Mouse (Mus musculus): ENCODE results near the gene Fam173b. TPM values are rescaled to one million over a fixed set of nuclear protein-coding genes. Genes with fewer than 3 reads are reported as not detected.

Fam173b gene
- total and polyA plus RNA-seq, 2 experiments from 2014 or later = 7.0 to 10.7 TPM

DNA sequence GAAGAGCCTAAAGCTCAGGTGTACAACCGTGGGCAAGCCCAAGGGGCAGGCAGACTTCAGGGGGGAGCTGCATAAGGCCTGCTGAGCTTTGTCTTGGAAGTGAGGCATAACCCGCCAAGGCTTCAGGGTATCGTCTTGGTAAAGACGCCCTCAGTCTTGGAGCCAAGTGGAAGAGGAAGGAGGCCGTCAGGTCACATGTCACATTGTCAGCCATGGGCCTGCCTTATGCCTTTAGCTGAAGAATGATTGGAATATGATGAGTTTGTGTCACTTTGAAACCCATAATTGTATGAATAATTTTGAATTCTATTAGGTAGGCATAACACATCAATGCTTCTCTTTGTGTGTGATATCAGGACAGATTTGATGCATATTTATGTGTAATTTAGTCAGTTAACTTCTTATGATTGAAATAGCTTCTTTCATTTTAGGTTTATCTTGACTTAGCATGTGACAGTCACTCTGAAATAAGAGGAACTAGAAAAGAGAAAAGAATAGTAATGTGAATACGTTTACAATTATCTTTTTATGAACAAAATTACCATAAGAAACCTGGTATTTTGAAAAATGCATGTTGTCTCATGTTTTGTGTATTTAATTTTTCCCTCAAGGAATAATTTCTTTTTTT lies 12.3 kb downstream of the Fam173b start:
- no peaks in the 10 kb centered on the region for H3K9me3 ChIP-seq (ENCODE audit: low read length)
- WGBS = 73% methylated on average over 6 of the region's 6 CpGs
- no peak overlapping the region for H3K27ac ChIP-seq (ENCODE audit: low read depth, low read length)
- H3K4me3 ChIP-seq (ENCODE audit: low read depth, low read length) = no peak overlapping the region
- no peak for TF ChIP-seq CTCF (IDR thresholded peaks at IDR 0.05; ENCODE audit: low read depth)
- H3K27me3 ChIP-seq (ENCODE audit: insufficient read depth, low read length) = no peaks in the 10 kb centered on the region
- H3K4me2 ChIP-seq (ENCODE audit: low read depth) = no peak overlapping the region
- peak; percentile 66; the same call in 1 of the 2 replicates for ATAC-seq
- H3K36me3 ChIP-seq (ENCODE audit: insufficient read depth) = peaks cover 13% of the 10 kb centered on the region
- DNase-seq = no peak
- no peaks in the 10 kb centered on the region for H3K4me1 ChIP-seq (ENCODE audit: insufficient read depth)
- no peak overlapping the region for H3K9ac ChIP-seq

DNA sequence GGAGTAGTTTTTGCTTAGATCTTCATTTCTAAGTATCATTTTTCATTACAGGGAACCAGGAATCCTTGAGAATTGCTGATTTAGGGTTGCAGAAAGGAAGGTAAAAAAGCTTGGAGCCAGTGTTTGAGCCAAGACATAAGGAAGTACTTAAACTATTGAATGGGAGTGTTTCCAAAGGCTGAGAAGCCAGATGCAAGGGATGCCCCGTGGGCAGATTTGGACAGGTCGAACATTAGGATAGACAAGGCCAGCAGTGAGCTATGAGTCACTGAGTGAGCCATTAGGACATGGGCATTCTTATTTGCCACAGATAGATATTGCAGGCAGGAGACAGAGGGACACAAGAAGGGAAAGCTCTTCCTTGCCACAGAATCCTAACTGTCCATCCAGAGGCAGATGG lies 13.0 kb downstream of the Fam173b start:
- Histone ChIP-seq H3K27ac (ENCODE audit: low read depth, low read length) (no peak overlapping the region), H3K9me3 (ENCODE audit: low read length) (no peaks in the 10 kb centered on the region), H3K9ac (no peak overlapping the region), H3K4me1 (ENCODE audit: insufficient read depth) (no peaks in the 10 kb centered on the region), H3K27me3 (ENCODE audit: insufficient read depth, low read length) (no peaks in the 10 kb centered on the region), H3K36me3 (ENCODE audit: insufficient read depth) (peaks cover 20% of the 10 kb centered on the region), H3K4me2 (ENCODE audit: low read depth) (no peak overlapping the region), H3K4me3 (ENCODE audit: low read depth, low read length) (no peak overlapping the region)
- TF ChIP-seq CTCF (IDR thresholded peaks at IDR 0.05; ENCODE audit: low read depth) = no peak
- 88% methylated on average over 2 of the region's 2 CpGs for WGBS
- ATAC-seq (no peak), DNase-seq (no peak)

DNA sequence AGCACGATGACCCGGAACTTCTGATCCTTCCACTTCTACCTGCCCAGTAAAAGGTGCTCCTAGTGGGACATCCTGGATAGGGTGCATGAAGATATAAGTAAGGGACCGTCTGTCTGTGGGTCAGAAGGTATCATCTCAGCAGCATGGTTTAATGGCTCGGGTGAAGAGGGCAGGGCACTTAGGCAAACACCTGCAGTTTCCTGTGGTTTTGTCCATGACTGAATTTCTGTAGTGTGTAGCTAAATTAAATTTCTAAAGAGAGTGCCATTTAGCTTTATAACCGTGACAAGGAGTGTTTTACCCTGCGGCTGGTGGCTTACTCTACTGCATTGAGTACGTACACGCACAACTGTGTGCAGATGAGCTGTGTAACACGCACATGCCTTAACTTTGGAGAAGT lies 15.6 kb downstream of the Fam173b start:
- Histone ChIP-seq H3K9me3 (ENCODE audit: low read length) (no peaks in the 10 kb centered on the region), H3K27me3 (ENCODE audit: insufficient read depth, low read length) (no peaks in the 10 kb centered on the region), H3K36me3 (ENCODE audit: insufficient read depth) (peaks cover 20% of the 10 kb centered on the region), H3K4me1 (ENCODE audit: insufficient read depth) (no peaks in the 10 kb centered on the region), H3K4me2 (ENCODE audit: low read depth) (no peak overlapping the region), H3K4me3 (ENCODE audit: low read depth, low read length) (no peak overlapping the region), H3K27ac (ENCODE audit: low read depth, low read length) (no peak overlapping the region), H3K9ac (no peak overlapping the region)
- no peak for TF ChIP-seq CTCF (IDR thresholded peaks at IDR 0.05; ENCODE audit: low read depth)
- ATAC-seq = no peak
- WGBS = 94% methylated on average over 9 of the region's 9 CpGs
- DNase-seq = no peak

DNA sequence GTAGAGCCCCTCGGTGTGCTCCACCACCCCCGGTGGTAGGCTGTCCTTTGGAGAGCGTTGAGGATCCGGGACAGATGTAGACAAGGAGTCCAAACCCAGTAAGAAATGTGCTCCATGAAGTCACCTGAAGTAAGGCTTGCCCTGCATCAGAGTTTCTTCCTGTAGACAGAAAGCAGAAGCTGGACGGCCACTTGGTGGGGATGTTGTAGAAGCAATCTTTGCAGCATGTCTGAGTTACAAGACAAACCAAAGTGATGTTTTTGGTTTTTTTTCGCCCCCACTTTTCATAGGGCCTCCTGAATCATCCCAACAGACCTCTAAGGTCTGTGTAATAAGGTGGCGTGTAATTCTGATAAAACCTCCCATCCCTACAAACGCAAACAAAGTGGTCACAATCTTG lies 17.9 kb downstream of the Fam173b start:
- H3K4me3 ChIP-seq (ENCODE audit: low read depth, low read length) = no peak overlapping the region
- H3K27ac ChIP-seq (ENCODE audit: low read depth, low read length) = no peak overlapping the region
- H3K27me3 ChIP-seq (ENCODE audit: insufficient read depth, low read length) = no peaks in the 10 kb centered on the region
- no peak; the same call in 1 of the 2 replicates for ATAC-seq
- peak; percentile 65 for TF ChIP-seq CTCF (IDR thresholded peaks at IDR 0.05; ENCODE audit: low read depth)
- no peak overlapping the region for H3K4me2 ChIP-seq (ENCODE audit: low read depth)
- 93% methylated on average over 8 of the region's 8 CpGs for WGBS
- DNase-seq = peak; percentile 54
- H3K9me3 ChIP-seq (ENCODE audit: low read length) = no peaks in the 10 kb centered on the region
- peaks cover 20% of the 10 kb centered on the region for H3K36me3 ChIP-seq (ENCODE audit: insufficient read depth)
- H3K4me1 ChIP-seq (ENCODE audit: insufficient read depth) = no peaks in the 10 kb centered on the region
- H3K9ac ChIP-seq = no peak overlapping the region

DNA sequence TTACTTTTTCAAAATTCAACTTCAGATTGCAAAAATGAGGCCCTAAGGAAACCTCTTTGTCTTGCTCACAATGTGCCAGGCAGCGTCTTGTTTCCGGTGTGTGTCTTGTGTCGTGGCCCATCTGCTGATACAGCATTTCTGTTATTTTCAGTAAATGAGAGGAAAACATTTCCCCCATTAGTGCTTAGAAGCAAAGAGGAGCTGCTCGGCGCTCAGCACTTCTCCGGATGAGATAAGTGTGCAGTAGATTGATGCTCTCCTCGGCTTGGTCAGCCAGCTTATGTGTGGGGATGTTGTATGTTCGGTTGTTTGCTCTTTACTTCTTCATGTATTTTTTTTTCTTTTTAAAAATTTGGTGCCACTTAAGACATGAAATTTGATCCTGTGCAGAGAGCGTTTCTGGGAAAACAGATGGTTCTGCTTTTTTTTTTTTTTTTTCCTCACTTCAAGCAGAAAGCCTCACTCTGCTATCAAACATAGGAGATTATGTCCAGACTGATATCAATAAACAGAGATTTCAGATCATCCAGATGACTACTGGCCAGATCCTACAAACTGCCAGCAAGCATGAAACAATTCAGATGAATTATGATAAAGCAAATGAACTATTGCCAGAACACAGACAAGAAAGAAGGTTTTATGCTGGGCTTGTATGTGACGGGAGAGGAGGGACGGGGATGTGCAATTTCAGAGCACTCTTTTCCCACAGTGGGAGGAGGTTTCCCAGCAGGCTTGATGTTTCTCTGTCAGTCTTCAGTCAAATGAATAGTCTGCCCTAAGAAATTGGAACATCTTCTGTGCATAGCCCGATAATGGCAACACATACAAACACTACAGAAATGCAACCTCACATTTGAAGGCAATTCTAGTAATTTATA lies 25.9 kb downstream of the Fam173b start:
- TF ChIP-seq CTCF (IDR thresholded peaks at IDR 0.05; ENCODE audit: low read depth) = no peak
- DNase-seq (peak; percentile 55), ATAC-seq (peak; percentile 67)
- no peaks in the 10 kb centered on the region for H3K9me3 ChIP-seq (ENCODE audit: low read length)
- H3K4me1 ChIP-seq (ENCODE audit: insufficient read depth) = peaks cover 12% of the 10 kb centered on the region; the same call in 1 of the 2 replicates
- H3K4me2 ChIP-seq (ENCODE audit: low read depth) = no peak overlapping the region
- H3K27me3 ChIP-seq (ENCODE audit: insufficient read depth, low read length) = no peaks in the 10 kb centered on the region
- no peak overlapping the region for H3K4me3 ChIP-seq (ENCODE audit: low read depth, low read length)
- H3K27ac ChIP-seq (ENCODE audit: low read depth, low read length) = peak overlapping the region; percentile 24; the same call in 1 of the 2 replicates
- H3K36me3 ChIP-seq (ENCODE audit: insufficient read depth) = no peaks in the 10 kb centered on the region
- no peak overlapping the region for H3K9ac ChIP-seq
- WGBS = 18% methylated on average over 12 of the region's 12 CpGs

DNA sequence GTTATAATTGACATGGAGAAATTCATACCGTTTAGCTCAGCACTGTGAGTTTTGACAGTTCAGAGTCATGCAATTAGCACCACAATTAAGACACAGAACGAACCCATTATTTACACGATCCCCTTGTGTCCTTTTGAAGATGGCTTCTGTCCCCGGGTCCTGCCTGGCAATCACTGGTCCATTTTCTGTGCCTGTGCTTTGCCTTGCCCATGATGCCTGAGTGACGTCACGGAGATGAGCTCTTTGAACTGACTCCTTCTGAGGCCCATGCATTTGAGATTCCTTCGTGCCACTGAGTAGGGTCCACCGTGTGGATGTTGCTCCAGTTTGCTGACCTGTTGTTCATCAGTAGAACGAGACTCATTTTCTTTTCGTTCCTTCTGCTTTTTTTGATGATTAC lies 26.5 kb downstream of the Fam173b start:
- H3K4me2 ChIP-seq (ENCODE audit: low read depth) = no peak overlapping the region

DNA sequence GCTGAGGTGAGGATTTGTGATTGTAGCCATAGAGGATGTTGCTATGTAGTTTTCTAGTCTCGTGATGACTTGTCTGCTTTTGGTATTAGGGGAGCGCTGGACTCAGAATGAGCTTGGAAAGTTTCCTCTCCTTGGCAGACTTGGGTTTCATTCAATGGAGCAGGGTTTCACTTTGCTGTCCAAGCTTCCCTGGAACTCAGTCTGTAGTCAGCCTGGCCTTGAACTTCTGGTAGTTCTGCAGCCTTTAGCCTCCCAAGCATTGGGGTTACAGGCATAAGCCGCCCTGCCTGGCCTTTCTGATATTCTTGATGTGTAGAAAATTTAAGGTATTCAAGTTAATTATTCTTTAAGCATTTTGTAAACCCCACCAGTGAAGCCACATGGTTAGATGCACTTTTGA lies 27.9 kb downstream of the Fam173b start:
- TF ChIP-seq CTCF (IDR thresholded peaks at IDR 0.05; ENCODE audit: low read depth) = no peak
- WGBS = 82% methylated on average over 3 of the region's 3 CpGs
- Histone ChIP-seq H3K9me3 (ENCODE audit: low read length) (no peaks in the 10 kb centered on the region), H3K36me3 (ENCODE audit: insufficient read depth) (no peaks in the 10 kb centered on the region), H3K4me2 (ENCODE audit: low read depth) (no peak overlapping the region), H3K27me3 (ENCODE audit: insufficient read depth, low read length) (no peaks in the 10 kb centered on the region), H3K27ac (ENCODE audit: low read depth, low read length) (no peak overlapping the region), H3K9ac (no peak overlapping the region), H3K4me3 (ENCODE audit: low read depth, low read length) (no peak overlapping the region), H3K4me1 (ENCODE audit: insufficient read depth) (peaks cover 12% of the 10 kb centered on the region; the same call in 1 of the 2 replicates)
- DNase-seq = no peak
- no peak for ATAC-seq

More for the DNA sequence above, 26.5 kb downstream of the Fam173b start:
- ATAC-seq = 0 out of 2 replicates have a peak, but pooled peaks have one; percentile 14
- peaks cover 12% of the 10 kb centered on the region; the same call in 1 of the 2 replicates for H3K4me1 ChIP-seq (ENCODE audit: insufficient read depth)
- DNase-seq = no peak
- no peaks in the 10 kb centered on the region for H3K36me3 ChIP-seq (ENCODE audit: insufficient read depth)
- no peak overlapping the region for H3K4me3 ChIP-seq (ENCODE audit: low read depth, low read length)
- H3K27ac ChIP-seq (ENCODE audit: low read depth, low read length) = 0 out of 2 replicates have a peak overlapping the region, but pooled peaks have one; percentile 24
- no peak for TF ChIP-seq CTCF (IDR thresholded peaks at IDR 0.05; ENCODE audit: low read depth)
- WGBS = 41% methylated on average over 10 of the region's 10 CpGs
- H3K9ac ChIP-seq = no peak overlapping the region
- H3K27me3 ChIP-seq (ENCODE audit: insufficient read depth, low read length) = no peaks in the 10 kb centered on the region
- no peaks in the 10 kb centered on the region for H3K9me3 ChIP-seq (ENCODE audit: low read length)
